Mouse (Mus musculus): ENCODE data around the gene Zbtb21.

DNA sequence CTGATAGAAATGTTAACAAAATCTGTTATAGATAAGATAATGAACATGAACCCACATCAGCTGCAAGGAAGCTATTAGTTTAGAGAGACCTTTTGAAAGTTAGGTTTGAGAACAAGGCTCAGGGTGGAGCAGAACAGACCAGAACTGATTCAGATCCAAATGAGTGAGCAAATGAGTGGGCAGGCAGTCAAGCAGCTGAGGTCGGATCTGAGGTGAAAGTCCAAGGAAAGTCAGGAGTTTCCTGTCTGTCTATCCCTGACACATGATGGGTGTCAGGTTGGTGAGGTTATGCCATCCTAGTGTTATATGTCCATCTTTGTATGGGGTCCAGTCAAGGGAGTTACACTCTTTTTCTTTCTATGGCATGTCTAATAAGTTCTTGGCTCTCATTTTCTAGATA is 32.9 kb downstream of the Zbtb21 start:
- TF ChIP-seq POLR2A (IDR thresholded peaks at IDR 0.05; ENCODE audit: low read depth, low read length) (no peak), CTCF (IDR thresholded peaks at IDR 0.05; ENCODE audit: extremely low read depth, insufficient read depth, insufficient read length, insufficient replicate concordance) (no peak)
